Mouse (Mus musculus) leukemia stem cell, adult 10-12 weeks (primary cell): ENCODE results near the gene Gzmd. TPM values are rescaled to one million over a fixed set of nuclear protein-coding genes. Genes with fewer than 3 reads are reported as not detected.

Experiments
- polyA plus RNA-seq: library from polyadenylated mRNA; stranded (reverse); fragments of >175 nt; gene quantifications from 2 replicates; pipeline ENCODE4 v1.2.3, GENCODE M21; 2012; ENCODE audit warnings: low replicate concordance

Gene Gzmd
- not detected in 2 replicates for polyA plus RNA-seq

DNA sequence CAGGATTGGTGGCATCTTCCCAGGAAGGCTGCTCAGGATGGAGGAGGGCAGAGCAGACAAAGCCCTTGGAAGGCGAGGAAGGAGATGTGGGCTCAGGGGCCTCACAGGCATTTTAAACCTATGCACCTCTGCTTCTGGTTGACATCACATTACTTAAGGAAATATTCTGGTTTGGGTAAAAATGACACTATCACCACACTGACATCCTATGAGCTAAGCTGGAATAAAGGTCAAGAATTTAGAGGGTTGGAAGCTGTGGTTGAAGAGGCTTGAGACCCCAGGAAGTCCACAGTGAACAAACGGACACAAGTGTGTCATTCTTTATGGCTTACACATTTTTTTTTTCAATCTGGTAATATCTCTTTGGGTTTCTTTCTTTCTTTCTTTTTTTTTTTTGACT lies at the start of gene Gzmd:
Gene Gzmd, minus strand, starts transcription at position 101 of the 400 bp plus-strand sequence.

DNA sequence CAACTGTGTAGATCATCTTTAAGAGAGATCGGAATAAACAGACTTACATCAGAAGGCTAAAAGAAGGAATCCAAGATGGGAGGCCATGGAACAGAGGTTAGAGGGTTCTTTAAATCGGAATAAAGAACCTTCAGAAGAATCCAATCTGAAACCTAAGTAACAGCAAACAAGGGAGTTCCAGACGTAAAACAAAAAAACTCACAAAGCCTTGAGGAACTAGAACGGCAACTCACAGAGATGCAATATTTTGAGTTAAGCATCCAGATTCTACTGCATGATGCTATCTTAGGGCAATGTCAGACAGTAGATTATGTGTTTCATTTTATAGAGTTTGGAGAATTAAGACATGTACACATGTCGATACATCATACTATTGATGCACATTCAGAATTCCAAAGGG lies 42.1 kb upstream of the Gzmd start, which contains the start of gene Gzmn:
Gene Gzmn, minus strand, starts transcription at position 101 of the 400 bp plus-strand sequence.

DNA sequence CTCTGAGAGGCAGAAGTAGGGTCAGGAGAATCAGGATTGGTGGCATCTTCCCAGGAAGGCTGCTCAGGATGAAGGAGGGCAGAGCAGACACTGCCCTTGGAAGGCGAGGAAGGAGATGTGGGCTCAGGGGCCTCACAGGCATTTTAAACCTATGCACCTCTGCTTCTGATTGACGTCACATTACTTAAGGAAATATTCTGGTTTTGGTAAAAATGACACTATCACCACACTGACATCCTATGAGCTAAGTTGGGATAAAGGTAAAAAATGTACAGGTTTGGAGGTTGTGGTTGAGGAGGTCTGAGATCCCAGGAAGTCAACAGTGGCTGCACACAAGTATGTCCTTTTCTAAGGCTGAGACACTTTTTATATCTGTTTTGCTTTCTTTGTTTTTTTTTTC lies 27.1 kb upstream of the Gzmd start, which contains the start of gene Gzmg:
Gene Gzmg, minus strand, starts transcription at position 101 of the 400 bp plus-strand sequence.

DNA sequence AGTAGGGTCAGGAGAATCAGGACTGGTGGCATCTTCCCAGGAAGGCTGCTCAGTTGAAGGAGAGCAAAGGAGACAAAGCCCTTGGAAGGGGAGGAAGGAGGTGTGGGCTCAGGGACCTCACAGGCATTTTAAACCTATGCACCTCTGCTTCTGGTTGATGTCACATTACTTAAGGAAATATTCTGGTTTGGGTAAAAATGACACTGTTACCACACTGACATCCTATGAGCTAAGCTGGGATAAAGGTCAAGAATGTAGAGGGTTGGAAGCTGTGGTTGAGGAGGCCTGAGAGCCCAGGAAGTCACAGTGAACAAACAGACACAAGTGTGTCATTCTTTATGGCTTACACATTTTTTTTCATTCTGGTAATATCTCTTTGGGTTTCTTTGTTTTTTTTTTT lies 11.9 kb downstream of the Gzmd start, which contains the start of gene Gzme:
Gene Gzme, minus strand, starts transcription at position 101 of the 400 bp plus-strand sequence.

DNA sequence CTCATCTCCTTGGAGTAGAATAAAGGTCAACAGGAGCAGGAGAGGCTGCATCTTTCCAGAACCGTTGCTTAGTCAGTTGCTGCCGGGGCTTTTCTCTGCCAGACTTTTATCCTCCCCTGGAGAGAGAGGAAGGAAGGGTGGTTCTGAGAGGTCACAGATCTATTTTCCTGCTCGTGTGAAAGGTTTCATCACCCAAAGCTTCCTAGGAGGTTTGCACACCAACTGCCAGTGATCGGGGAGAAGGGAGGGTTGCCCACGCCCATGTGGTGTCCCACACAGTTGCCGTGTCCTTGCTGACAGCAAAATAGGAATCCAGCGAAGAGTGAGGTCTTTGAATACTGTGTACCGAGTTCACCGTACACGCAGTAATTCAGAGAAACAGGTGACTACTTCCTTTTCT lies 30.0 kb downstream of the Gzmd start, which contains the start of gene Ctsg:
Gene Ctsg, minus strand, starts transcription at position 189 of the 400 bp plus-strand sequence.

DNA sequence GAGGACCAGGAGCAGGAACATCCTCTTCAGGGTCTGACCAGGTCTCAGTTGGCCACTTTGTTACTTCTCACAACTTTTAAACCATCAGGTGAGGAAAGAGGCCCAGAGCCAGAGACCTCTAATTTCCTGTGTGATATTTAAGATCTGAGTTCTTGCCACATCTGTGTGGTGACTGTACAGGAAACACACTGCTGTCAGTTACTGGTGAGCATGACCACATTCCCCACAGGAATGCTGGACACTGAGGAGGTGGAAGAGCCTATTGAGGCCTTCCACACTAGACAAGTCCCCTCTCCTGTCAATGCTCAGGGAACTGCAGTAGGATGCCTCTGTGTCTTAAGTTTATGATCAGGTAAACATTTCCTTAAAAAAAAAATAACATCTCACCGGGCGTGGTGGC lies 47.2 kb downstream of the Gzmd start, which contains the start of gene Mcpt8:
Gene Mcpt8, minus strand, starts transcription at position 107 of the 400 bp plus-strand sequence.

Other genes starting within 250 kb of the Gzmd start
- not detected in 2 replicates for gene Cbln3, start 248.2 kb downstream of the Gzmd start, polyA plus RNA-seq
- 8.0 and 11.3 TPM in 2 replicates for gene Khnyn, start 247.7 kb downstream of the Gzmd start, polyA plus RNA-seq
- gene Sdr39u1, start 232.3 kb downstream of the Gzmd start, polyA plus RNA-seq: 7.5 and 10.8 TPM in 2 replicates
- gene Cma1, start 187.9 kb downstream of the Gzmd start, polyA plus RNA-seq: 0.23 and 0.34 TPM in 2 replicates
- not detected in 2 replicates for gene Cma2, start 181.6 kb downstream of the Gzmd start, polyA plus RNA-seq
- 0.35 TPM in 1 of 2 replicates, not detected in the other for gene Mcpt1, start 114.6 kb downstream of the Gzmd start, polyA plus RNA-seq
- gene Mcpt9, start 102.1 kb downstream of the Gzmd start, polyA plus RNA-seq: not detected in 2 replicates
- not detected in 2 replicates for gene Mcpt2, start 90.6 kb downstream of the Gzmd start, polyA plus RNA-seq
- gene Mcpt4, start 70.3 kb downstream of the Gzmd start, polyA plus RNA-seq: 0.75 TPM in 1 of 2 replicates, not detected in the other
- gene Mcpt8, start 47.3 kb downstream of the Gzmd start, polyA plus RNA-seq: 0.30 and 0.51 TPM in 2 replicates
- gene Ctsg, start 30.0 kb downstream of the Gzmd start, polyA plus RNA-seq: 0.55 and 0.97 TPM in 2 replicates
- gene Gzme, start 12.0 kb downstream of the Gzmd start, polyA plus RNA-seq: not detected in 2 replicates
- gene Gzmg, start 27.0 kb upstream of the Gzmd start, polyA plus RNA-seq: not detected in 2 replicates
- gene Gzmn, start 42.0 kb upstream of the Gzmd start, polyA plus RNA-seq: not detected in 2 replicates
- gene Gzmf, start 78.8 kb upstream of the Gzmd start, polyA plus RNA-seq: not detected in 2 replicates
- not detected in 2 replicates for gene Gzmc, start 102.0 kb upstream of the Gzmd start, polyA plus RNA-seq
- gene Gzmb, start 129.7 kb upstream of the Gzmd start, polyA plus RNA-seq: 0.20 and 0.52 TPM in 2 replicates
- gene Atp12a, start 232.5 kb upstream of the Gzmd start, polyA plus RNA-seq: not detected in 2 replicates